Mouse (Mus musculus) MEL-GATA-1-ER (cell line): ENCODE results near the gene Zbtb17.
A peak's percentile ranks its signal among the peaks of the same experiment; 100 is the strongest.

ENCODE experiments used
- DNase-seq: peaks from one replicate; pipeline ENCODE4 v3.0.0-alpha.2; 2012; ENCODE audit warnings: low read depth; ENCODE audit errors: extremely low read depth

Gene Zbtb17

DNA sequence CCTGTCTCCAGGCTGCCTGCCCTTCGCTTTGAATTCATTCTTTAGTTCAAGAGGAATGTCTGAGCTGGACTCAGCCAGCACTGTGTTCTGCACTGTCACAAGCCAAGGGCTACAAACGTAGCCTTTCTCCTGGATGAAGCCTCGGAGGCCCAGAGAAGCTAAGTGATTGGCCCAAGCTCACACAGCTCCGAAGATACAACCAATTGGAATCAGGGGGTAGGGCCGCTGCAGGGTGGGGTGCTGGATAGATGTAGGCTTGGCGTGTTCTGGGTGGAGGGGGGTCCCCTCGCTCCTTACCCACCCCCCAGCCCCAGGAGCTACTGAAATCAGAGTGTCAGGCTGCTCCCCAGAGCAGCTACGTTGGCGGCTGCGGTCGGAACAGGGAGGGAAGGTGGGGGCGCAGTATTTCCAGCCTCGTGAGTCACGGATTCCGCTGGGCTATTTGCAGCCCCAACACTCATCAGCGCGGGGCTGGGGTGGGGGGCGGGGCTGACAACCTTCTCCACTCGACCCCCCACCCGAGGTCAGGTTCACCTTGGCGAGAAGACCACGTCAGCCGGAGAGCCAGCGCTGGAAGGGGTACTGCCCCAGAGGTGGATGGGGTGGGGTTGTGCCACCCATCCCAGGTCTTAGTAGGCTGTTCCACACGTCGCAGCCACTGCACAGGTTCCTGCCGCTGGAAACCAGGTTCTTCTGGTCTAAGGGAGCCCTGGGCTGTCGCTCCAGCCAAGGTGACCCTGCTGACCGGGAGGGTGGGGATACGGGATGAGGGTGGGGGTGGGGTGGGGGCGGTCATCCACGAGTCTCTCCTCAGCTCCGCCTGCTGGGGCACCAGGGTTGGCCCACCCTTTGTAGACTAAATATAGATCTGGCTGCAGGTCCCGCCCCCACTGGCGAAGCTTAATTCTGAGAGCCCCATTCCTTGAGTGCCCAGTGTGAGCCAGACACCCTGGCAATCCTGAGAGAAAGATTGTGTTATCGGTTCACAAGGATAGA lies 18.7 kb upstream of the Zbtb17 start:
- DNase-seq, result no peak

DNA sequence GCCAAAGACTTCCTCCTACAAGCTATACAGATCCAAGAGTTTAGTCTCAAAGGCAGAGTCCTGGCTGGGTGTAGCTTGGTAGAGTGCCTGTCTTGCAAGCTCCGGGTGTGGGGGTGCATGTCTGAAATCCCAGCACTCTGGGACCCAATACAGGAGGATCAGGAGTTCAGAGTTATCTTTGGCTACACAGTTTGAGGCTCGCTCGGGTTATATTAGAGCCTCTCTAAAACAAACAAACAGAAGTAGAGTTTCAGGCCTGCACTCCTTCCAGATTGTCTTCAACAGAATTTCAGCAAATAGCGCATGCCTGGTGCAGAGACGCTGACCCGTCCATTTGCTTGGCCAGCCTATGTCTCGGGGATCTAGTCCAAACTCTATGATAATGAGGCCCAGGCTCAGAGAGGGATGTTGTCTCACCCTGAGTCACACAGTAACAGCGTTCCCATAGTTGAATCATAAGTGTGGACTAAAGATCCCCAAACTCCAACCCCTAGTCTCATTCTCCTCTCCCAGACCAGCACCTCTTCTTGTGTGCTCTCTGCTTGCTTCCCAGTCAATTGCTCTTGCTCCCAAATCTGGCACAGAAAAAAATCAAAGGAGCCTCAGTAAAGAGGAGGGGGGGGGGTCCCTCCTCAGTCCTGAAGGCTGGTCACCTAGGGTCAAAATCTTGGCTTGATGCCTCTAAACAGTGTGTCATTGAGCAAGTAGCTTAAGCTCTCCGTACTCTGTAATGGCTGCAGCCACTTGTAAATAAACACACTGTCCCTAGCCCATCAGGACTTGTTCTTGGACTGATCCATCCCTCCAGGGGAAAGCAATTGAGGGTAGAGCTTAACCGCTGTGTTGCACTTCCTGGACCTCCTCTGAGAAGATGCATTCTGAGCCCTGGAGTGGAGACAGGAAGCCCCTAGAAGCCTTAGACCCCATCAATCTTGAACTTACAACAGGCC lies 17.4 kb upstream of the Zbtb17 start:
- no peak for DNase-seq

- DNase-seq, result no peak
Measured at GRCm38 (mm10) chr4:141427921-141428320, 16.5 kb upstream of the Zbtb17 start.

- no peak for DNase-seq
Measured at GRCm38 (mm10) chr4:141429381-141429780, 15.1 kb upstream of the Zbtb17 start.

DNA sequence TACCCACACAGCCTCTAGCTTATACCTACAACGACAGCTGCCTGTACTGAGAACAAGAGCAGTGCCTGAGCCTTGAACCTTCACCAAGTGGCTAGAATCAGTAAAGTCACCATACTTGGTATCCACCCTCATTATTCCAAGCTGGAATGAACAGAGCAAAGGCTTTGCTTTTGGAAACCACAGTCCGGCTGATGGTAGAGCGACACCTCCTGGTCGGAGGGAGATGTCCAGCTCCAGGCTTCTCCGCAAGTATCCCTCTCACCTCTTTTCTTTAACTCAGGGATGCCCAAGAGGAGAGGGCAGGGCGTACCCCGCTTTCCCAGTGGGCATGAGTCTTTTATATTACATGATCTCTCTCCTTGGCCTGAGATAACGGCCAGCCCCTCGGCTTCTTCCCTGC lies 14.6 kb upstream of the Zbtb17 start:
- DNase-seq, result no peak

- DNase-seq, result peak; percentile 45
Measured at GRCm38 (mm10) chr4:141430997-141431396, 13.5 kb upstream of the Zbtb17 start.

GRCm38 (mm10) chr4:141432666-141433065 lies 11.8 kb upstream of the Zbtb17 start:
- no peak for DNase-seq

DNA sequence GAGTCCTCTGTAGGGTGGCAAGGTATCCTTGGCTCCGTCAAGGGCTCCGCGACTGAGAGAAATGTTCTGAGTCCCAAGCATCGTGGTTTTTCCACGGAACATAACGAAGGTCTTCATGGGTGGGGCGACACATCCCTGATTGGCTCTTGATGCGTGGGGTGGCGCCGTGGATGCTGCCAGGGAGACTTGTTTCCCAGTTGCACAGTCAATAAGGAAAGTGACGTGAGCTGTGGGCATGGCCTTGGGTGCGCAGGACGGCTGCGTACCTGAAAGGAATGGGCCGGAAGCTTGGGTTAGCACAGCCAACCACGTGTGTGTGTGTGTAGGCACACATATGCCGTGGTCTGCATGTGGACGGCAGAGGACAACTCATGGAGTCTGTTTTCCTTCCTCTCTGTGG lies 11.3 kb upstream of the Zbtb17 start:
- no peak for DNase-seq

GRCm38 (mm10) chr4:141435974-141436373 lies 8.5 kb upstream of the Zbtb17 start, which contains the start of gene Srarp:
Gene Srarp (minus strand): TSS chr4:141436105.
- no peak for DNase-seq

DNA sequence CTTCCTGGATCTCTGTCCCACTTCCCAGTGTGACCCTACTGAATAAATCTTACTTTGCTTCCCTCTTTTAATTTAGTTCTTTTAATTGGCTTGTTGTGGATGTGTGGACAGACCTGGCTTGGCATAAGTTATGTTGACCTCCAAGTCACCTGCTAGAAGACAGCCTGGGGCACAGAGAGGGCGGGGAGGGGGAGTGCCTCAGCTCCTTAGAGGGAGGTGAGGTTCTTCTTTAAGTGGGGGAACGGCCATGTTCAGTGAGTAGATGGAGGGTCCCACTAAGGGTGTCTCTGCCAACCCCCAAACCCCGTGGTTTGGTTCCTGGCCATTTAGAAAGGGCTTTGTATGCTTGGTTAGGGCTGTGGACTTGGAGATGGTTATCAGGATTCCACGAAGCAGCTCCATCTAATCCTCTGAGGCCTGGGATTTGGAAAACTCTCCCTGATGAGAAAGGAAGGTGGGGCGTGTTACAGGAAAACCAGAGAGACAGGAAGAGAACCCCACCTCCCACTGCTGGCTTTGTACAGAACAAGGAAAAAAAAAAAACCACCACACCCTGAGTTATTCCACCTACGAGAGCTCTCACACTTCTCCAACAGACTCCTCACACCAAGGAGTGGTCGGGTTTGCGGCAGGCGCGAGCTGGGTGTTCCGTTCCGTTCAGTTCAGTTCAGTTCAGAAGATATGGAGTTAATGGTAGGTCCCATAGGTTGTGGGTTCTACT lies 5.2 kb upstream of the Zbtb17 start:
- DNase-seq, result no peak

GRCm38 (mm10) chr4:141440877-141441276 lies 3.6 kb upstream of the Zbtb17 start:
- no peak for DNase-seq

- no peak for DNase-seq
Measured at GRCm38 (mm10) chr4:141443641-141444429, 619 bp upstream of the Zbtb17 start.

- DNase-seq, result no peak
Measured at GRCm38 (mm10) chr4:141445328-141445720, 870 bp downstream of the Zbtb17 start.

DNA sequence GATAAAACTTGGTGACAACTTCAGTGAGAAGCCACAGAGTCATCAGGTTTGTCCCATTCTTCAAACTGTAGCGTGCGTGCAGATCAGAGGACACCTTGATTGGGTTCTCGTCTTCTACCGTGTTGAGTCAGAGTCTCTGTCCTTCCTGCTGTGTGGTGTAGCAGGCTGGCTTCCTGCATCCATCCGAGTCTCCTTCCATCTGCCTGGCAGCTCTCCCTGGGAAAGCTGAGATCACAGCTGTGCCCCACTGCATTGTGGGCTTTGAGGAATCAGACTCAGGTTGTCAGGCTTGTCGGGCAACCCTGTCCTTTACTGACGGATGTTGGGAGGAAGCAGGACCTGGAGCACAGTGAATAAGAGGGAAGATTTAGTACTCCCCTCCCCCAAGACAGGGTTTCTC lies 1.8 kb downstream of the Zbtb17 start:
- no peak for DNase-seq

- peak; percentile 94 for DNase-seq
Measured at GRCm38 (mm10) chr4:141451251-141451650, 6.8 kb downstream of the Zbtb17 start.

GRCm38 (mm10) chr4:141451916-141452450 lies 7.5 kb downstream of the Zbtb17 start:
- no peak for DNase-seq

DNA sequence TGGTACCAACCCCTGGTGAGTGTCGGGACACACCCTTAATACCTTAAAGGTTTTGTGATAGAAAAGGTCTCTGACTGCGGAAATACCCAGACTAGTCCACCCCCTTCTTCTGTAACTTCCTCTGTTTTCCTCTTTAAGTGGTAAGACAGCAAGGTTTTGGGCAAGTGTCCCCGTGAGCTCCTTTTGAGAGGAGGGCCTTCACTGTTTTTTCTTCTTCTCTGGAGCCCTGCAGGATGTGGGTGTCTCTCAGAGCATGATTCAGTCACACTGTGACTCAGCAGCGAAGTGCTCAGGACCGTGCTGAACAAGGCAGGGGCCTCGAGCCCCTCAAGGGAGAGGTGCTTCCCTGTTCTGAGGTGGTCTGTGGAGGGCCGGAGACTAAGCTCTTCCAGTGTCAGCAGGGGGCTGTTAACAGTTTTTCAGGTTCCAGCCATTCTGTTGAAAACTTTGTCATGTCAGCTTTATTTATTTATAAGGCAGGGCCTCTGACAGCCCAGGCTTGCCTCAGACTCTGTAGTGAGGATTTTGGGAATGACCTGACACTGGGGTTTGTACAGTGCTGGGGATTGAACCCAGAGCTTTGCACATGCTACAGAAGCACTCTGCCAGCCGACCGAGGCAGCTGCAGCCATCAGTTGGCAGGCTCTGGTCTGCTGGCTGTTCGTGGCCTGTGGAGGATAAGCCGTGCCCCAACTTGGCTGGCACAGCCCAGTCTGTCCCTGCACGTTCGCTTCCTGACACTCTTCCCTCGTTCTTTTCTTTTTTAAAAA lies 10.3 kb downstream of the Zbtb17 start:
- no peak for DNase-seq

GRCm38 (mm10) chr4:141455526-141455925 lies 11.1 kb downstream of the Zbtb17 start:
- no peak for DNase-seq

DNA sequence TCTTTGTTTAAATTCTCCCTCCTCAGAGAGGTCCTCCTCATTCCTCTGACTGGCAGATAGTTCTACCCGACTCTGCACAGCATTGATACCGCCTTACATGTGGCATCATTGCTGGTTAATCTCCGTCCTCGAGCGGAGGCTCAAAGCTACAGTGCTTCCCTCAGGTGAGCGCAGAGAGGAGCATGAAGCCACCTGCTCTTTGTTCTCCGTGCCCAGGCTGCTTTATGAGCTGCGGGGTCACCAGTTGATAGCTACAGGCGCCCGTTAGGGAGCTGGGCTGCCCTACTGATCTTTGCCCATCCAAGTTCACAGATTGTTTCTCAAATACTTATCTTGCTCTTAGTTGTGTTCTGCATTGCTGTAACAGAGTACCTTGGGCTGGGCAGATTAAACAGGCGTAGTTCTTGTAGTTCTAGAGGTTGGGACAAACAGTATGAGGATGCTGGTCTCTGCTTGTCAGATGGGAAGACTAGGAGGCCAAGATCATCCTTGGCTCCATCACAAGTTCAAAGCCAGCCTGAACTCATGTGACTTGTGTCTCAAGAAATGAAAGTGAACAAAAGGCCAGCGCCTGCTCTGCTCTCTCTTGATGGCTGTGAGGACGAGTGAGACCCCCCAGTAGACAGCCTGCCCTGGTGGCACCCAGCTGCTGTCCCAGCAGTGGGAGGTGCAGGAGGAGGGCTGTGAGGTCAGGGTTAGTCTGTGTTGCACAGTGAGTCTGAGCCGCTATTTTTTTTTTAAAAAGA lies 11.9 kb downstream of the Zbtb17 start:
- no peak for DNase-seq
